Mouse (Mus musculus) brain, embryonic 14.5 days (tissue): Measurements from ENCODE around the gene Rps2.

ENCODE experiments used
- CTCF ChIP-seq: fragments of 200-500 bp; IDR thresholded peaks from 2 replicates; pipeline ENCODE4 v1.5.1; 2012; ENCODE audit warnings: inconsistent platforms, mild to moderate bottlenecking, moderate library complexity, borderline replicate concordance; ENCODE audit not compliant: insufficient read depth, insufficient read length; ENCODE audit errors: extremely low read depth
- POLR2A ChIP-seq: fragments of 200-500 bp; IDR thresholded peaks from 2 replicates; pipeline ENCODE4 v1.6.1; 2012; ENCODE audit warnings: mild to moderate bottlenecking, inconsistent platforms, borderline replicate concordance; ENCODE audit not compliant: poor library complexity, insufficient read depth, insufficient read length, severe bottlenecking; ENCODE audit errors: extremely low read depth

DNA sequence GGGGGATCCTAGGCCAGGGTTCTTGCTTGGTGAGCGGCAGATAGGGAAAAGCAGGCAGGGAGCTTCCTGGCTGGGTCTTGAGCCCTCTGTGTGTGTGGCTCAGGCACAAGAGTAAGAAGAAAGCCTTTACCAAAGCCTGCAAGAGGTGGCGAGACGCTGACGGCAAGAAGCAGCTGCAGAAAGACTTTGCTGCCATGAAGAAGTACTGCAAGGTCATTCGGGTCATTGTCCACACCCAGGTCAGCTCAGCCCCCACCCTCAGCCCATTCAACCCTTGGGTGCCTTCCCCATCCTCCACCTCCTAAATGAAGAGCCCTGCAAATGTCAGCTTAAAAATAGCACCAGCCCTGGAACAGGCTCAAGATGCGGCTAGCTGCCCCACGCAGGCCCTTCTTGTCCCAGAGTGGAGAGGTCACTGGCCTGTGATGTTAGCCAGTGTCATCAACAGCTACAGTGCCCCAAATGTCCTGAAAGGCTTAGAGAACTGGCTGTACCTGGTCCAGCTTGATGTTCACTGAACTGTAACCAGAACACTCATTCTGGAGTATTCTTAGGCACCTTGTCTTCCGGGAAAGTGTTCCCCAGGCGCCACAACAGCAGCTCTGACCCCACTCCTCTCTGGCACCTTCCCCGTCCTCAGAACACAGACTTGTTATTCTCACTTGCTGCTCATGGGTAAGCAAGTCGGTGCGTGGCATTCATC lies 14.5 kb downstream of the Rps2 start:
- TF ChIP-seq CTCF (no peak), POLR2A (no peak)
